Mouse (Mus musculus) embryonic facial prominence, embryonic 12.5 days (tissue): ENCODE data around the gene Itpkb. TPM values are rescaled to one million over a fixed set of nuclear protein-coding genes. Genes with fewer than 3 reads are reported as not detected.

Experiments used
- ATAC-seq: fragments of 200-750 bp; cut with Nextera tagmentation; 2 replicates; pipeline ENCODE4 v1.8.0; 2017; ENCODE audit not compliant: insufficient number of reproducible peaks, insufficient read depth, low FRiP score, low TSS enrichment
- H3K27ac ChIP-seq: fragments of 300-500 bp; sonication (generic); 2 replicates; pipeline ENCODE4 v1.5.1; 2016; ENCODE audit warnings: mild to moderate bottlenecking
- H3K27me3 ChIP-seq: fragments of 300-500 bp; sonication (generic); 2 replicates; pipeline ENCODE4 v1.6.1; 2016; ENCODE audit warnings: mild to moderate bottlenecking, moderate library complexity
- H3K36me3 ChIP-seq: fragments of 300-500 bp; sonication (generic); 2 replicates; pipeline ENCODE4 v1.6.1; 2016; ENCODE audit warnings: mild to moderate bottlenecking
- H3K4me1 ChIP-seq: fragments of 300-500 bp; sonication (generic); 2 replicates; pipeline ENCODE4 v1.6.1; 2016
- H3K4me2 ChIP-seq: fragments of 300-500 bp; sonication (generic); replicated peaks from 2 replicates; pipeline ENCODE4 v1.6.1; 2016; ENCODE audit warnings: mild to moderate bottlenecking, moderate library complexity
- H3K4me3 ChIP-seq: fragments of 300-500 bp; sonication (generic); 2 replicates; pipeline ENCODE4 v1.5.1; 2016; ENCODE audit warnings: mild to moderate bottlenecking
- H3K9ac ChIP-seq: fragments of 300-500 bp; sonication (generic); 2 replicates; pipeline ENCODE4 v1.6.1; 2016; ENCODE audit warnings: mild to moderate bottlenecking, moderate library complexity
- H3K9me3 ChIP-seq: fragments of 300-500 bp; sonication (generic); 2 replicates; pipeline ENCODE4 v1.6.1; 2016; ENCODE audit warnings: mild to moderate bottlenecking, moderate library complexity
- whole genome bisulfite sequencing: fragments of 180-500 bp; shearing (Covaris S2); methylation state at CpG from one replicate; pipeline ENCODE4 v1.1.7; 2016; 5-methylcytosine and 5-hydroxymethylcytosine counted together
- polyA plus RNA-seq: library from polyadenylated mRNA; unstranded; fragments of >200 nt; fragmentation: Nextera tagmentation; extraction: Ambion mirVana; gene quantifications from 2 replicates; pipeline ENCODE4 v1.2.1, GENCODE M21; 2016

Gene Itpkb
- polyA plus RNA-seq, 1 experiment from 2014 or later: 12.8 TPM

- H3K4me1 ChIP-seq: peaks cover 11% of the 10 kb centered on the region; the same call in 1 of the 2 replicates
- H3K36me3 ChIP-seq: no peaks in the 10 kb centered on the region
- H3K27me3 ChIP-seq: no peaks in the 10 kb centered on the region
- no peak overlapping the region for H3K9ac ChIP-seq
- 76% methylated on average over 5 of the region's 5 CpGs for WGBS
- H3K4me3 ChIP-seq: no peak overlapping the region
- H3K27ac ChIP-seq: no peak overlapping the region
- no peak overlapping the region for H3K4me2 ChIP-seq
- H3K9me3 ChIP-seq: no peaks in the 10 kb centered on the region
- ATAC-seq: no peak
Observed at GRCm38 (mm10) chr1:180362844-180363243, 32.6 kb downstream of the Itpkb start.

GRCm38 (mm10) chr1:180363317-180363716 is 33.0 kb downstream of the Itpkb start:
- Histone ChIP-seq H3K27ac (no peak overlapping the region), H3K27me3 (no peaks in the 10 kb centered on the region), H3K9ac (no peak overlapping the region), H3K9me3 (no peaks in the 10 kb centered on the region), H3K4me3 (no peak overlapping the region), H3K36me3 (no peaks in the 10 kb centered on the region), H3K4me1 (peaks cover 16% of the 10 kb centered on the region; the same call in 1 of the 2 replicates), H3K4me2 (no peak overlapping the region)
- 78% methylated on average over 3 of the region's 3 CpGs for WGBS
- no peak for ATAC-seq

- no peaks in the 10 kb centered on the region for H3K36me3 ChIP-seq
- H3K9me3 ChIP-seq: no peaks in the 10 kb centered on the region
- H3K27me3 ChIP-seq: no peaks in the 10 kb centered on the region
- WGBS: 81% methylated on average over 17 of the region's 17 CpGs
- H3K4me2 ChIP-seq: no peak overlapping the region
- H3K27ac ChIP-seq: no peak overlapping the region
- H3K4me1 ChIP-seq: peaks cover 19% of the 10 kb centered on the region; the same call in 1 of the 2 replicates
- no peak for ATAC-seq
- no peak overlapping the region for H3K9ac ChIP-seq
- H3K4me3 ChIP-seq: no peak overlapping the region
Observed at GRCm38 (mm10) chr1:180364005-180364404, 33.7 kb downstream of the Itpkb start.

GRCm38 (mm10) chr1:180364720-180365119 is 34.4 kb downstream of the Itpkb start:
- no peak; the same call in 1 of the 2 replicates for ATAC-seq

GRCm38 (mm10) chr1:180365180-180365810 is 35.0 kb downstream of the Itpkb start:
- H3K4me2 ChIP-seq: peak overlapping the region; percentile 56
- peak overlapping the region; percentile 56; the same call in 1 of the 2 replicates for H3K27ac ChIP-seq
- 2% methylated on average over 29 of the region's 29 CpGs for WGBS
- peak; percentile 91 for ATAC-seq
- no peaks in the 10 kb centered on the region for H3K36me3 ChIP-seq
- peaks cover 19% of the 10 kb centered on the region for H3K4me1 ChIP-seq
- peak overlapping the region; percentile 40 for H3K4me3 ChIP-seq
- H3K9ac ChIP-seq: peak overlapping the region; percentile 42; the same call in 1 of the 2 replicates
- no peaks in the 10 kb centered on the region for H3K9me3 ChIP-seq
- no peaks in the 10 kb centered on the region for H3K27me3 ChIP-seq

More at GRCm38 (mm10) chr1:180364720-180365119, 34.4 kb downstream of the Itpkb start:
- 32% methylated on average over 2 of the region's 2 CpGs for WGBS
- peak overlapping the region; percentile 40 for H3K4me3 ChIP-seq
- H3K9me3 ChIP-seq: no peaks in the 10 kb centered on the region
- no peaks in the 10 kb centered on the region for H3K36me3 ChIP-seq
- no peak overlapping the region for H3K27ac ChIP-seq
- no peaks in the 10 kb centered on the region for H3K27me3 ChIP-seq
- peak overlapping the region; percentile 56 for H3K4me2 ChIP-seq
- peaks cover 19% of the 10 kb centered on the region; the same call in 1 of the 2 replicates for H3K4me1 ChIP-seq
- no peak overlapping the region for H3K9ac ChIP-seq

GRCm38 (mm10) chr1:180365983-180366811 is 35.9 kb downstream of the Itpkb start:
- no peaks in the 10 kb centered on the region for H3K9me3 ChIP-seq
- H3K27ac ChIP-seq: no peak overlapping the region
- no peak overlapping the region for H3K4me3 ChIP-seq
- 78% methylated on average over 18 of the region's 18 CpGs for WGBS
- no peak for ATAC-seq
- H3K4me1 ChIP-seq: peaks cover 19% of the 10 kb centered on the region
- H3K9ac ChIP-seq: no peak overlapping the region
- H3K36me3 ChIP-seq: no peaks in the 10 kb centered on the region
- no peaks in the 10 kb centered on the region for H3K27me3 ChIP-seq
- 0 out of 2 replicates have a peak overlapping the region, but pooled peaks have one; percentile 56 for H3K4me2 ChIP-seq

GRCm38 (mm10) chr1:180367045-180367619 is 36.8 kb downstream of the Itpkb start:
- H3K9me3 ChIP-seq: no peaks in the 10 kb centered on the region
- H3K9ac ChIP-seq: no peak overlapping the region
- H3K36me3 ChIP-seq: no peaks in the 10 kb centered on the region
- H3K4me3 ChIP-seq: no peak overlapping the region
- 76% methylated on average over 3 of the region's 3 CpGs for WGBS
- H3K27me3 ChIP-seq: no peaks in the 10 kb centered on the region
- H3K4me2 ChIP-seq: no peak overlapping the region
- H3K4me1 ChIP-seq: peaks cover 19% of the 10 kb centered on the region
- no peak for ATAC-seq
- H3K27ac ChIP-seq: no peak overlapping the region

GRCm38 (mm10) chr1:180367626-180368025 is 37.3 kb downstream of the Itpkb start:
- Histone ChIP-seq H3K9me3 (no peaks in the 10 kb centered on the region), H3K9ac (no peak overlapping the region), H3K27me3 (no peaks in the 10 kb centered on the region), H3K36me3 (no peaks in the 10 kb centered on the region), H3K4me1 (peaks cover 19% of the 10 kb centered on the region), H3K27ac (no peak overlapping the region), H3K4me3 (no peak overlapping the region), H3K4me2 (no peak overlapping the region)
- WGBS: 75% methylated on average over 3 of the region's 3 CpGs
- ATAC-seq: no peak

- Histone ChIP-seq H3K4me3 (no peak overlapping the region), H3K9me3 (no peaks in the 10 kb centered on the region), H3K9ac (no peak overlapping the region), H3K27ac (no peak overlapping the region), H3K27me3 (no peaks in the 10 kb centered on the region), H3K4me1 (peaks cover 19% of the 10 kb centered on the region), H3K4me2 (no peak overlapping the region), H3K36me3 (no peaks in the 10 kb centered on the region)
- no peak for ATAC-seq
- WGBS: 93% methylated on average over 7 of the region's 7 CpGs
Observed at GRCm38 (mm10) chr1:180368112-180368511, 37.8 kb downstream of the Itpkb start.

GRCm38 (mm10) chr1:180368646-180369045 is 38.4 kb downstream of the Itpkb start:
- Histone ChIP-seq H3K4me3 (no peak overlapping the region), H3K27ac (no peak overlapping the region), H3K4me1 (peaks cover 19% of the 10 kb centered on the region), H3K4me2 (no peak overlapping the region), H3K9me3 (no peaks in the 10 kb centered on the region), H3K27me3 (no peaks in the 10 kb centered on the region), H3K36me3 (no peaks in the 10 kb centered on the region), H3K9ac (no peak overlapping the region)
- ATAC-seq: no peak
- WGBS: 61% methylated on average over 9 of the region's 9 CpGs

GRCm38 (mm10) chr1:180370858-180371652 is 40.8 kb downstream of the Itpkb start:
- no peaks in the 10 kb centered on the region for H3K36me3 ChIP-seq
- no peak for ATAC-seq
- no peak overlapping the region for H3K4me2 ChIP-seq
- H3K27ac ChIP-seq: no peak overlapping the region
- H3K9ac ChIP-seq: no peak overlapping the region
- H3K9me3 ChIP-seq: no peaks in the 10 kb centered on the region
- peaks cover 12% of the 10 kb centered on the region for H3K4me1 ChIP-seq
- no peaks in the 10 kb centered on the region for H3K27me3 ChIP-seq
- no peak overlapping the region for H3K4me3 ChIP-seq
- WGBS: 73% methylated on average over 10 of the region's 10 CpGs
